Mouse (Mus musculus) hindbrain, embryonic 16.5 days (tissue): ENCODE measurements around the gene Psmg4. TPM values are rescaled to one million over a fixed set of nuclear protein-coding genes. Genes with fewer than 3 reads are reported as not detected.

Experiments used
- ATAC-seq: fragments of 200-750 bp; cut with Nextera tagmentation; 2 replicates; pipeline ENCODE4 v1.8.0; 2017; ENCODE audit warnings: moderate TSS enrichment, moderate library complexity
- H3K27ac ChIP-seq: fragments of 300-500 bp; sonication (generic); 2 replicates; pipeline ENCODE4 v1.5.1; 2014; ENCODE audit warnings: low read depth, mild to moderate bottlenecking, control low read depth, low read length, moderate library complexity
- H3K27me3 ChIP-seq: fragments of 300-500 bp; sonication (generic); replicated peaks from 2 replicates; pipeline ENCODE4 v1.6.1; 2014; ENCODE audit warnings: low read length; ENCODE audit not compliant: control insufficient read depth, insufficient read depth
- H3K36me3 ChIP-seq: fragments of 300-500 bp; sonication (generic); 2 replicates; pipeline ENCODE4 v1.6.1; 2014; ENCODE audit warnings: mild to moderate bottlenecking, low read length, moderate library complexity, mixed read lengths; ENCODE audit not compliant: control insufficient read depth, insufficient read depth
- H3K4me1 ChIP-seq: fragments of 300-500 bp; sonication (generic); 2 replicates; pipeline ENCODE4 v1.6.1; 2014; ENCODE audit warnings: low read depth, low read length; ENCODE audit not compliant: control insufficient read depth, insufficient read depth
- H3K4me2 ChIP-seq: fragments of 300-500 bp; sonication (generic); 2 replicates; pipeline ENCODE4 v1.6.1; 2014; ENCODE audit warnings: mild to moderate bottlenecking, low read length, control low read depth, moderate library complexity
- H3K4me3 ChIP-seq: fragments of 300-500 bp; sonication (generic); 2 replicates; pipeline ENCODE4 v1.5.1; 2014; ENCODE audit warnings: mild to moderate bottlenecking, low read length, control low read depth, moderate library complexity
- H3K9ac ChIP-seq: fragments of 300-500 bp; sonication (generic); 2 replicates; pipeline ENCODE4 v1.6.1; 2014; ENCODE audit warnings: low read depth, mild to moderate bottlenecking, control low read depth, low read length, moderate library complexity
- H3K9me3 ChIP-seq: fragments of 300-500 bp; sonication (generic); 2 replicates; pipeline ENCODE4 v1.6.1; 2014; ENCODE audit warnings: mild to moderate bottlenecking, low read length, moderate library complexity; ENCODE audit not compliant: control insufficient read depth
- WGBS: fragments of 180-500 bp; shearing (Covaris S2); extraction: QIAGEN DNeasy Blood & Tissue Kit; methylation state at CpG from one replicate; pipeline ENCODE4 v1.1.7; 2014; 5-methylcytosine and 5-hydroxymethylcytosine counted together
- polyA plus RNA-seq: library from polyadenylated mRNA; unstranded; fragments of >200 nt; fragmentation: Nextera tagmentation; extraction: Ambion mirVana; gene quantifications from 2 replicates; pipeline ENCODE4 v1.2.1, GENCODE M21; 2015

Gene Psmg4
- polyA plus RNA-seq, 1 experiment from 2014 or later = 69.1 TPM

DNA sequence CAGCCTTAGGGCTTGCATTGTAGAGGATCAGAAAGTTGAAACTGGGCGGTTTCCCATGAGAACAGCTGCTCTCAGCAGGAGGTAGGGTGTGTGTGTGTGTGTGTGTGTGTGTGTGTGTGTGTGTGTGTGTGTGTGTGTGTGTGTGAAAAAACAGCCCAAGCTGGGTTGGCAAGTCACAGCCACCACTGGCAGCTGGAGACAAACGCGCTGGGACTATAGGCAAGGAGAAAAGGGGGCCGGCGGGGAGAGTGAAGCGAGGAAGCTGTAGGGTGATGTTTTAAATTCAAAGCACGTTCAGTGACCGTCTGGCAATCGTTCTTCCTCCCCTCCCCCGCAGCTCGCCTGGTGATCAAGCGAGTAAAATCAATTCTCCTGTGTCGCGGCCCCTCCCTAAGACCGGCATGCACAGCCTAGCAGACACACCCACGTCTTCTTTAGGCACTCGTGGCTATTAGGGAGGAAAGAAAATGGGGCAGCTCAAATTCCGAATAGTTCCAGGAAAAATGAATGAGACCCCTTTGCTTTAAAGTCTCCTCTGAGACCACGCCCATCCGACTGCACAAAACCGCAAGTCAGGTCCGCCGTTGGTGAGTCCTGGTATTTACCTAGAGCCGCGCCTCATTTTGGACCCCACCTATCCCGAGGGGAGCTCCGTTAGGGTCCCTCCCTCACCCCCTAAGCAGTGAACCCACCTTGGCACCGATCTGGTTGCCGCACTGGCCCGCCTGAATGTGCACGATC, 33.1 kb upstream of the Psmg4 start:
- peak overlapping the region; percentile 70 for H3K4me2 ChIP-seq
- H3K36me3 ChIP-seq = peaks cover 5% of the 10 kb centered on the region; the same call in 1 of the 2 replicates
- WGBS = under 1% methylated on average over 28 of the region's 31 CpGs
- peak overlapping the region; percentile 82 for H3K9ac ChIP-seq
- no peaks in the 10 kb centered on the region for H3K9me3 ChIP-seq
- H3K27ac ChIP-seq = peak overlapping the region; percentile 99
- no peaks in the 10 kb centered on the region for H3K27me3 ChIP-seq
- H3K4me3 ChIP-seq = peak overlapping the region; percentile 70
- peaks cover 18% of the 10 kb centered on the region for H3K4me1 ChIP-seq
- ATAC-seq = no peak

DNA sequence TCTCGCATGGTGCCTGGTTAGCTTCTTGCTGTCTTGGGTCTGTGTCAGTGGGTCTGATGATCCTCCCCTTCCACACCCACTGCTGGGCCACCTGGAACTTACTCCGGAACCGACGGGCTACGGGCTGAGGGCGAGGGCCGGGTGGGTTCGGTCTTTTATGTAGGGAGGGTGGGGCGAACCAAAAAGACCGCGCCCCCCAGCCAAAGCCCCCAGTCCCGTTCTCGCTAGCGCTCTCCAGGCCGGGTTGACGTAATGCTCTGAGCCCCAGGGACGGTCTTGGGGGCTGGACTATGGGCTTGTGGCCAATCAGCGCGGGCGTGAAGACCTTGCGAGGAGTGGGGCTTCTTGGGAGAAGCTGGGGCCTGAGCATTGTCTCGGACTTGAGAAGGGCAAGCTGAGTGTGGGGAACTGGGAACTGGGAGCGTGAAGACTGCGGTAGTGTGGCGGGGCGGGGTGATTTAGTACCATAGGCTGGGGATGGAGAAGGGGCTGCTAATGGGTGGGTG, 32.5 kb upstream of the Psmg4 start, which contains the start of gene Tubb2b:
Tubb2b (minus strand) TSS at position 241 of the 506 bp plus-strand sequence.
- Histone ChIP-seq H3K27ac (peak within 1 kb of the TSS; percentile 99), H3K4me2 (peak within 1 kb of the TSS; percentile 70), H3K9ac (peak within 1 kb of the TSS; percentile 82), H3K4me3 (peak within 1 kb of the TSS; percentile 70), H3K4me1 (peaks cover 20% of the 10 kb centered on the region), H3K36me3 (peaks cover 5% of the 10 kb centered on the region; the same call in 1 of the 2 replicates), H3K27me3 (no peaks in the 10 kb centered on the region), H3K9me3 (no peaks in the 10 kb centered on the region)
- ATAC-seq = peak; percentile 95
- WGBS = 0% methylated on average over 26 of the region's 26 CpGs

DNA sequence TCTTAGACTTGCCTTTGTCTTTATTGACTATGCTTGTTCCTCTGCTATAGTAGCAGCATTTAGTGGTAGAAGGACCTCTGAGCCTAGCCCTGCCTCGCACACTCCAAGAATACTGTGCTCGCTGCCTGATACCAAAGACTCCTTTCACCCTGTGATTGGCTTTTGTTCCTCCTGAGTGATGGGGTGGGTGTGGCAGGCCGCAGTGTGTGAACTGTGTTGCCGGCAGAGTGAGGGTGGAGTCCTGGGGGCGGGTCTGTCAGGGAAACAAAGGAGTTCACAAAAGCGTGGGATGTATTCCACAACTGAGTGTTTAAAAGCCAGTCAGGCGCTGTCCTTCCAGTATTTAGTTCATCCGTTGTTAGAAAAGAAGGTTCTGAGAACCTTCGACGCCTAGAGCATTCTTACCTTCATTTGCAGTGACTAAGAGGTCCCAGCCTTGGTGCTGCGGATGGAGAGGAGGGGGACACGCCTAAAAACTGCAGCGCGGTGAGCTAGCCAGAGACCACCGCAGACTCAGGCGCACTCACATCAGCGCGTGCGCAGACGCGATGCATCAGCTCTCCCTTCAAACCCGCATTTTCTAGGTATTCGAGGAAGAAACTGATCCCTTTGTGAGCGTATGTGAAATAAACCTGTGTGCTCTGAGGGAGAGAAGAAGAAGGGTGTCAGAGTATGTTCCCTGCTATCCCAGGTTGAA, 31.6 kb upstream of the Psmg4 start:
- H3K36me3 ChIP-seq = peaks cover 2% of the 10 kb centered on the region; the same call in 1 of the 2 replicates
- under 1% methylated on average over 24 of the region's 24 CpGs for WGBS
- H3K27ac ChIP-seq = peak overlapping the region; percentile 99
- peak overlapping the region; percentile 70 for H3K4me2 ChIP-seq
- no peaks in the 10 kb centered on the region for H3K27me3 ChIP-seq
- H3K9me3 ChIP-seq = no peaks in the 10 kb centered on the region
- H3K9ac ChIP-seq = peak overlapping the region; percentile 82
- ATAC-seq = peak; percentile 63
- peak overlapping the region; percentile 70 for H3K4me3 ChIP-seq
- peaks cover 19% of the 10 kb centered on the region for H3K4me1 ChIP-seq

DNA sequence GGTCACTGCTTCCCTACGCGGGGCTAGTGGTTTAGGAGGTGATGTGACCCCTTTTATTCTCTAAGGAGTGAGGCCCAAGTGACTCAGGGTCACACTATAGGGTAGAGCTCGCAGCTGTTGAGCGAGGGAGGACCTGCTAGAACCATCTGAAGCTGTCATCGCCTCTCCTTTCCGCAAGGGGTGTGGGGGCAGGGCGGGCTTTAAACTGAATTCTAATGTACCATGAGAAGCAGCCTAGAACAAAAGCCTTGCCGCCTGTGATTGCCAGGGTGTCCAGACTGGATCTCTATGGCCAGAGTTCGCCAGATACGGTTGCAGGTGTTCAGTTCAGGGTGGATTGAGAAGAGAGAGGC, 31.1 kb upstream of the Psmg4 start:
- Histone ChIP-seq H3K36me3 (no peaks in the 10 kb centered on the region), H3K4me1 (peaks cover 22% of the 10 kb centered on the region), H3K4me3 (peak overlapping the region; percentile 70), H3K27me3 (no peaks in the 10 kb centered on the region), H3K27ac (peak overlapping the region; percentile 99), H3K9ac (peak overlapping the region; percentile 82), H3K9me3 (no peaks in the 10 kb centered on the region), H3K4me2 (peak overlapping the region; percentile 70)
- WGBS = 0% methylated on average over 10 of the region's 10 CpGs
- ATAC-seq = peak; percentile 31

DNA sequence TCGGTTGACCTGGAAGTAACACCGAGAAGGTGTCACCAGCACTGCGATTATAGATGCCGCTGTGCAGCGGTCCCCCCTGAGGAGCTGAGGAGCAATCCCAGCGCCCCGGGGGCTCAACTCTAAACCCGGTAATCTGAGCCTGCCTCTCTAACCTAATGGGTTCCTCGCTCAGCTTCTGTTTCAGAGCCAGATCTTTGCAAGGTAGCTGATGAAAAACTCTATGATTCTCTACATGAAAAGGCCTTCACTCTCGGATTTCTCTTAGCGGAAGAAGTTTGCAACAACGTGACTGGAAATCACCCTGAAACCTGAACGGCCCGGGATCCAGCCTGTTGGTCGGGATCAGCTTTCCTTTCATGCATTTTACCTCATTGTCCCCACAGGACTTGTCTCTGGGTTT, 30.5 kb upstream of the Psmg4 start:
- Histone ChIP-seq H3K9ac (peak overlapping the region; percentile 82), H3K9me3 (no peaks in the 10 kb centered on the region), H3K36me3 (no peaks in the 10 kb centered on the region), H3K4me3 (peak overlapping the region; percentile 70), H3K4me2 (peak overlapping the region; percentile 70), H3K27ac (peak overlapping the region; percentile 99), H3K4me1 (peaks cover 28% of the 10 kb centered on the region), H3K27me3 (no peaks in the 10 kb centered on the region)
- no peak for ATAC-seq
- WGBS = 2% methylated on average over 15 of the region's 15 CpGs

DNA sequence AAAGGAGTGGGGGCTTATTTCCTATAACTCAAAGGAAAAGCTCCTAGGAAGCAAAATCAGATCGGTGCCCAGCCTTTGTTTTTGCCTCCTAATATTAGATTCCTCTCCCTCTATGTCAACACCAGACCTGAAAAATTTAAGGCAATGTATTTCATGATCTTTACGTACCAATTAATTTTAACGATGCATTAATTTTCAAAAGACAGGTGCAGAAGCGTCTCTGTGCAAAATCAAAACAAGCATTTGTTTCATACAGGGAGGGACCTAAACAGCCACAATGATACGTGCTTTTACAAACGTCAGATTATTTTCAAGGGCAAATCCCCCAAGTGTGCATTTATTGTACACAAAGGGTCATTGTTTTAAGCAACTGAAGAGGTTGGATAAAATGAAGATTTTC, 29.9 kb upstream of the Psmg4 start:
- H3K4me1 ChIP-seq = peaks cover 30% of the 10 kb centered on the region

DNA sequence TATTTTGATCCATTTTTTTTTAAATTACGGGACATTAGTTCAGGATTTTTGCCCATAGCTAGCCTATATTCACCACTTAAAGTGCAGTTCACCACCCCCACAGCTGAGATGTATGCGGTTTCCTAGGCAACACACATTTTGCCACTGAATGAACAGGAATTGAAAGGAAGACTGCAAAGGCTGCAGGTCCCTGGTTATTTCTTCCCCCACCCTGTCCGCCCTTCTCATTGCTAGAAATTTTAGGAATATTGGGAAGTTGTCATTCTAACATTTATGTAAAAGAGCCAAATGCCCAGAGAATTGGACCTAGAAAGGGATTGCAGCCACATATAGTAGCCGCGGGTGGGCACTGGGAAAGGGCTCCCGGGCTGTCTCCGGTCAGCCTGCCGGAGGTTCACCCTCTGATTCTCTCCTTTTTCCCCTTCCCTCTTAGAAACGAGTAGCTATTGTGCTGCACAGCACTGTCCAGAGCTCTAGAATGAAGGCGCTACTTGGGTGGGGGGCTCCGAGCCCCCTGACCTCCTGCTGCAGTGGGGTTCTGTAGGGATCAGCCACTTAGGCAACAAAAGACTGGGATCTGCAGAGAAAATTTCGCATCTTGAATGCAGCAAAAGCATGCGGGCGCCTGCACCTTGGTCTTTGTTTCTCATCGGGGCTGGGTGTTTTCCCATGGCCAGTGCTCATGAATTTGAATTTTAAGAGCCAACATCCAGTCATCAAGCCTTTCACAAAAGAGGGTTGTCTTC, 29.3 kb upstream of the Psmg4 start:
- 3% methylated on average over 15 of the region's 15 CpGs for WGBS

More for the DNA sequence above, 29.9 kb upstream of the Psmg4 start:
- whole genome bisulfite sequencing = 2% methylated on average over 6 of the region's 6 CpGs
- H3K9me3 ChIP-seq = no peaks in the 10 kb centered on the region
- H3K27ac ChIP-seq = peak overlapping the region; percentile 99
- peak overlapping the region; percentile 70 for H3K4me2 ChIP-seq
- H3K9ac ChIP-seq = peak overlapping the region; percentile 82
- ATAC-seq = no peak
- H3K27me3 ChIP-seq = no peaks in the 10 kb centered on the region
- H3K4me3 ChIP-seq = peak overlapping the region; percentile 70
- no peaks in the 10 kb centered on the region for H3K36me3 ChIP-seq

DNA sequence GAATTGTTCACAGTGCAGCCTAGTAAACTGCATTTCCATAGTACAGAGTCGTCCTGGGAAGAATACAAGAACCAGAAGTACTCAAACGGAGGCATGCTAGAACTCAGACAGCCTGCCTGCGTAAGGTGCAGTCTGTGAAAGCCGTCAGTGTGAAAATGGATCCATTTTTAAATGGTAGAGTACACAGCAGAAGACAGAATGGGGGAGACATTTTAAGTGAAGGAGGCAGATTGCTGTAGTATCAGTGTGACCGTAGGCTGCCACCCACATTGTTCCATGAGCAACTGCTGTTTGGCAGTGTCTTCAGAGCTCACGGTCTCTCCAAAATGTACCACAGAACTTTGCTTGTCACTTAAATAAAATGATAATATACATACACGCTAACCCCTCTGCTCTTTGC, 28.5 kb upstream of the Psmg4 start:
- Histone ChIP-seq H3K27me3 (no peaks in the 10 kb centered on the region), H3K9me3 (no peaks in the 10 kb centered on the region), H3K4me3 (peak overlapping the region; percentile 4; the same call in 1 of the 2 replicates), H3K9ac (peak overlapping the region; percentile 82), H3K4me1 (peaks cover 30% of the 10 kb centered on the region), H3K4me2 (peak overlapping the region; percentile 70), H3K36me3 (no peaks in the 10 kb centered on the region), H3K27ac (peak overlapping the region; percentile 99)
- 16% methylated on average over 7 of the region's 7 CpGs for WGBS
- ATAC-seq = no peak

More for the DNA sequence above, 29.3 kb upstream of the Psmg4 start:
- no peak for ATAC-seq
- H3K9ac ChIP-seq = peak overlapping the region; percentile 82
- no peaks in the 10 kb centered on the region for H3K9me3 ChIP-seq
- peak overlapping the region; percentile 99 for H3K27ac ChIP-seq
- no peaks in the 10 kb centered on the region for H3K27me3 ChIP-seq
- peak overlapping the region; percentile 70 for H3K4me2 ChIP-seq
- H3K36me3 ChIP-seq = no peaks in the 10 kb centered on the region
- H3K4me3 ChIP-seq = peak overlapping the region; percentile 70
- H3K4me1 ChIP-seq = peaks cover 30% of the 10 kb centered on the region
